Mouse (Mus musculus) kidney, adult 8-10 months (tissue): Measurements from ENCODE around the gene Olfr618.
"Not testable (repeated sequence)": the region's sequence is repeated elsewhere in the genome, so short reads cannot be mapped to it uniquely, and the experiment has no call there.

ENCODE experiments used
- DNase-seq, 2 experiments: peaks; one replicate each; pipeline ENCODE4 v3.0.0; 2022

The Olfr618 gene

GRCm38 (mm10) chr7:103589803-103590202, at the start of gene Olfr618:
TSS of gene Olfr618 (plus strand) at chr7:103590103.
- no peak for DNase-seq

- DNase-seq = not testable (repeated sequence)
Measured at GRCm38 (mm10) chr7:103542617-103543016, 47.3 kb upstream of the Olfr618 start, which contains the start of gene Olfr612. TSS of gene Olfr612 (minus strand) at chr7:103542717.

GRCm38 (mm10) chr7:103547774-103548173, 42.1 kb upstream of the Olfr618 start, which contains the start of gene Olfr613:
TSS of gene Olfr613 (plus strand) at chr7:103548074.
- DNase-seq = no peak

- DNase-seq = no peak
Measured at GRCm38 (mm10) chr7:103555779-103556178, 34.1 kb upstream of the Olfr618 start, which contains the start of gene Olfr615. TSS of gene Olfr615 (plus strand) at chr7:103556079.

- no peak for DNase-seq
Measured at GRCm38 (mm10) chr7:103569043-103569442, 20.9 kb upstream of the Olfr618 start, which contains the start of gene Olfr616. TSS of gene Olfr616 (minus strand) at chr7:103569143.

GRCm38 (mm10) chr7:103572761-103573160, 17.1 kb upstream of the Olfr618 start, which contains the start of gene Olfr617:
TSS of gene Olfr617 (plus strand) at chr7:103573061.
- DNase-seq = no peak

GRCm38 (mm10) chr7:103600275-103600674, 10.4 kb downstream of the Olfr618 start, which contains the start of gene Olfr619:
TSS of gene Olfr619 (plus strand) at chr7:103600575.
- no peak for DNase-seq

- no peak for DNase-seq
Measured at GRCm38 (mm10) chr7:103607425-103607824, 17.5 kb downstream of the Olfr618 start.

- DNase-seq = no peak
Measured at GRCm38 (mm10) chr7:103612434-103612833, 22.5 kb downstream of the Olfr618 start, which contains the start of gene Olfr620. TSS of gene Olfr620 (minus strand) at chr7:103612534.

GRCm38 (mm10) chr7:103636795-103637194, 46.9 kb downstream of the Olfr618 start:
- DNase-seq = no peak

- no peak for DNase-seq
Measured at GRCm38 (mm10) chr7:103642602-103643001, 52.7 kb downstream of the Olfr618 start, which contains the start of gene Olfr622. TSS of gene Olfr622 (minus strand) at chr7:103642702.

GRCm38 (mm10) chr7:103644070-103644469, 54.2 kb downstream of the Olfr618 start:
- no peak for DNase-seq
